Mouse (Mus musculus) adrenal gland, adult 8-10 months (tissue): ENCODE results near the gene Slc16a11. TPM values are rescaled to one million over a fixed set of nuclear protein-coding genes. Genes with fewer than 3 reads are reported as not detected.
A peak's percentile ranks its signal among the peaks of the same experiment; 100 is the strongest.
"Not testable (repeated sequence)": the region's sequence is repeated elsewhere in the genome, so short reads cannot be mapped to it uniquely, and the experiment has no call there.

Experiments
- DNase-seq: peaks from one replicate; pipeline ENCODE4 v3.0.0; 2022
- total RNA-seq, 4 experiments: library from RNA; stranded (reverse); gene quantifications; 2 replicates each; pipeline ENCODE4 v1.2.4; 2022

The Slc16a11 gene
- 1 to 10 TPM in 2 of 4 experiments, under 1 TPM in 2; 0.23 to 2.0 (median 0.86) TPM for total RNA-seq

- DNase-seq, result no peak
Observed at GRCm38 (mm10) chr11:70212423-70212822, at the start of gene Slc16a11. TSS of gene Slc16a11 (plus strand) at chr11:70212752.

- peak; percentile 11 for DNase-seq
Observed at GRCm38 (mm10) chr11:70165972-70166921, 46.3 kb upstream of the Slc16a11 start.

GRCm38 (mm10) chr11:70168136-70168535 is 44.4 kb upstream of the Slc16a11 start:
- DNase-seq, result no peak

GRCm38 (mm10) chr11:70169471-70169870 is 43.1 kb upstream of the Slc16a11 start:
- not testable (repeated sequence) for DNase-seq

- no peak for DNase-seq
Observed at GRCm38 (mm10) chr11:70170291-70170690, 42.3 kb upstream of the Slc16a11 start.

GRCm38 (mm10) chr11:70171181-70171580 is 41.4 kb upstream of the Slc16a11 start:
- no peak for DNase-seq

- no peak for DNase-seq
Observed at GRCm38 (mm10) chr11:70171847-70172246, 40.7 kb upstream of the Slc16a11 start.

- no peak for DNase-seq
Observed at GRCm38 (mm10) chr11:70172298-70172697, 40.3 kb upstream of the Slc16a11 start.

- no peak for DNase-seq
Observed at GRCm38 (mm10) chr11:70174491-70174890, 38.1 kb upstream of the Slc16a11 start.

GRCm38 (mm10) chr11:70177647-70178046 is 34.9 kb upstream of the Slc16a11 start:
- DNase-seq, result no peak

GRCm38 (mm10) chr11:70178311-70178710 is 34.2 kb upstream of the Slc16a11 start:
- no peak for DNase-seq

- DNase-seq, result no peak
Observed at GRCm38 (mm10) chr11:70178756-70179155, 33.8 kb upstream of the Slc16a11 start.

GRCm38 (mm10) chr11:70179401-70179800 is 33.2 kb upstream of the Slc16a11 start:
- DNase-seq, result no peak

GRCm38 (mm10) chr11:70180496-70180895 is 32.1 kb upstream of the Slc16a11 start:
- no peak for DNase-seq

- DNase-seq, result no peak
Observed at GRCm38 (mm10) chr11:70185120-70185519, 27.4 kb upstream of the Slc16a11 start.

- peak; percentile 49 for DNase-seq
Observed at GRCm38 (mm10) chr11:70189319-70190134, 23.0 kb upstream of the Slc16a11 start.

- DNase-seq, result no peak
Observed at GRCm38 (mm10) chr11:70191188-70191587, 21.4 kb upstream of the Slc16a11 start.

GRCm38 (mm10) chr11:70192157-70192556 is 20.4 kb upstream of the Slc16a11 start:
- no peak for DNase-seq

GRCm38 (mm10) chr11:70193354-70194285 is 18.9 kb upstream of the Slc16a11 start:
- no peak for DNase-seq

- no peak for DNase-seq
Observed at GRCm38 (mm10) chr11:70198332-70198731, 14.2 kb upstream of the Slc16a11 start.

- DNase-seq, result no peak
Observed at GRCm38 (mm10) chr11:70199107-70199506, 13.4 kb upstream of the Slc16a11 start.

GRCm38 (mm10) chr11:70200036-70200608 is 12.4 kb upstream of the Slc16a11 start:
- no peak for DNase-seq
